Mouse (Mus musculus): ENCODE results near the gene Pnliprp2.

Gene Pnliprp2

GRCm38 (mm10) chr19:58759423-58759822 lies at the start of gene Pnliprp2:
Pnliprp2 (plus strand) TSS chr19:58759719.
- no peak for DNase-seq (ENCODE audit: low read depth, low spot score)

- no peak for DNase-seq (ENCODE audit: low read depth, low spot score)
Observed at GRCm38 (mm10) chr19:58717925-58718324, 41.6 kb upstream of the Pnliprp2 start.

- no peak for DNase-seq (ENCODE audit: low read depth, low spot score)
Observed at GRCm38 (mm10) chr19:58720439-58720838, 39.1 kb upstream of the Pnliprp2 start.

- no peak for DNase-seq (ENCODE audit: low read depth, low spot score)
Observed at GRCm38 (mm10) chr19:58726551-58726950, 33.0 kb upstream of the Pnliprp2 start.

GRCm38 (mm10) chr19:58727756-58728155 lies 31.8 kb upstream of the Pnliprp2 start:
- no peak for DNase-seq (ENCODE audit: low read depth, low spot score)

GRCm38 (mm10) chr19:58728445-58729031 lies 31.0 kb upstream of the Pnliprp2 start, which contains the start of gene Pnliprp1:
Pnliprp1 (plus strand) TSS chr19:58728887.
- peak; percentile 16 for DNase-seq (ENCODE audit: low read depth, low spot score)

- no peak for DNase-seq (ENCODE audit: low read depth, low spot score)
Observed at GRCm38 (mm10) chr19:58733216-58733615, 26.3 kb upstream of the Pnliprp2 start.

- DNase-seq (ENCODE audit: low read depth, low spot score): no peak
Observed at GRCm38 (mm10) chr19:58738111-58738510, 21.4 kb upstream of the Pnliprp2 start.

- DNase-seq (ENCODE audit: low read depth, low spot score): no peak
Observed at GRCm38 (mm10) chr19:58741036-58741435, 18.5 kb upstream of the Pnliprp2 start.

- DNase-seq (ENCODE audit: low read depth, low spot score): no peak
Observed at GRCm38 (mm10) chr19:58742711-58743110, 16.8 kb upstream of the Pnliprp2 start.

GRCm38 (mm10) chr19:58743736-58744135 lies 15.8 kb upstream of the Pnliprp2 start:
- DNase-seq (ENCODE audit: low read depth, low spot score): no peak

- DNase-seq (ENCODE audit: low read depth, low spot score): no peak
Observed at GRCm38 (mm10) chr19:58747498-58748000, 12.0 kb upstream of the Pnliprp2 start.

- DNase-seq (ENCODE audit: low read depth, low spot score): peak; percentile 38
Observed at GRCm38 (mm10) chr19:58750822-58751221, 8.7 kb upstream of the Pnliprp2 start.

- no peak for DNase-seq (ENCODE audit: low read depth, low spot score)
Observed at GRCm38 (mm10) chr19:58751504-58751903, 8.0 kb upstream of the Pnliprp2 start.

- DNase-seq (ENCODE audit: low read depth, low spot score): no peak
Observed at GRCm38 (mm10) chr19:58758871-58759270, 648 bp upstream of the Pnliprp2 start.

GRCm38 (mm10) chr19:58762316-58762715 lies 2.8 kb downstream of the Pnliprp2 start:
- DNase-seq (ENCODE audit: low read depth, low spot score): no peak

GRCm38 (mm10) chr19:58762848-58763541 lies 3.5 kb downstream of the Pnliprp2 start:
- DNase-seq (ENCODE audit: low read depth, low spot score): peak; percentile 59

GRCm38 (mm10) chr19:58767329-58767728 lies 7.8 kb downstream of the Pnliprp2 start:
- DNase-seq (ENCODE audit: low read depth, low spot score): no peak

GRCm38 (mm10) chr19:58776461-58776860 lies 16.9 kb downstream of the Pnliprp2 start:
- DNase-seq (ENCODE audit: low read depth, low spot score): no peak

GRCm38 (mm10) chr19:58781566-58781965 lies 22.0 kb downstream of the Pnliprp2 start:
- DNase-seq (ENCODE audit: low read depth, low spot score): no peak

- DNase-seq (ENCODE audit: low read depth, low spot score): no peak
Observed at GRCm38 (mm10) chr19:58783938-58784337, 24.4 kb downstream of the Pnliprp2 start.

GRCm38 (mm10) chr19:58789194-58789593 lies 29.7 kb downstream of the Pnliprp2 start:
- no peak for DNase-seq (ENCODE audit: low read depth, low spot score)

- DNase-seq (ENCODE audit: low read depth, low spot score): no peak
Observed at GRCm38 (mm10) chr19:58794284-58794683, 34.8 kb downstream of the Pnliprp2 start, which contains the start of gene 1700019N19Rik. 1700019N19Rik (minus strand) TSS chr19:58794461.
